Mouse (Mus musculus) forebrain, embryonic 16.5 days (tissue): ENCODE measurements around the gene Acads. TPM values are rescaled to one million over a fixed set of nuclear protein-coding genes. Genes with fewer than 3 reads are reported as not detected.
A peak's percentile ranks its signal among the peaks of the same experiment; 100 is the strongest.

Experiments
- ATAC-seq: fragments of 200-750 bp; cut with Nextera tagmentation; 2 replicates; pipeline ENCODE4 v1.8.0; 2017; ENCODE audit warnings: mild to moderate bottlenecking, moderate library complexity
- H3K27ac ChIP-seq: fragments of 300-500 bp; sonication (generic); 2 replicates; pipeline ENCODE4 v1.5.1; 2014; ENCODE audit warnings: low read length, control low read depth
- H3K27me3 ChIP-seq: fragments of 300-500 bp; sonication (generic); replicated peaks from 2 replicates; pipeline ENCODE4 v1.6.1; 2014; ENCODE audit warnings: low read length; ENCODE audit not compliant: control insufficient read depth, insufficient read depth
- H3K36me3 ChIP-seq: fragments of 300-500 bp; sonication (generic); 2 replicates; pipeline ENCODE4 v1.6.1; 2014; ENCODE audit not compliant: control insufficient read depth, insufficient read depth
- H3K4me1 ChIP-seq: fragments of 300-500 bp; sonication (generic); replicated peaks from 2 replicates; pipeline ENCODE4 v1.6.1; 2014; ENCODE audit warnings: low read length; ENCODE audit not compliant: control insufficient read depth, insufficient read depth
- H3K4me2 ChIP-seq: fragments of 300-500 bp; sonication (generic); 2 replicates; pipeline ENCODE4 v1.6.1; 2014; ENCODE audit warnings: mild to moderate bottlenecking, low read length, control low read depth
- H3K4me3 ChIP-seq: fragments of 300-500 bp; sonication (generic); replicated peaks from 2 replicates; pipeline ENCODE4 v1.5.1; 2014; ENCODE audit warnings: mild to moderate bottlenecking, low read length, control low read depth
- H3K9ac ChIP-seq: fragments of 300-500 bp; sonication (generic); replicated peaks from 2 replicates; pipeline ENCODE4 v1.6.1; 2014; ENCODE audit warnings: low read depth, low read length, control low read depth
- H3K9me3 ChIP-seq: fragments of 300-500 bp; sonication (generic); 2 replicates; pipeline ENCODE4 v1.6.1; 2016; ENCODE audit warnings: low read length; ENCODE audit not compliant: control insufficient read depth
- WGBS: fragments of 180-500 bp; shearing (Covaris S2); extraction: QIAGEN DNeasy Blood & Tissue Kit; methylation state at CpG from one replicate; pipeline ENCODE4 v1.1.7; 2014; 5-methylcytosine and 5-hydroxymethylcytosine counted together
- polyA plus RNA-seq: library from polyadenylated mRNA; unstranded; fragments of >200 nt; fragmentation: Nextera tagmentation; extraction: Ambion mirVana; gene quantifications from 2 replicates; pipeline ENCODE4 v1.2.1, GENCODE M21; 2015

The Acads gene
- polyA plus RNA-seq, 1 experiment from 2014 or later: 18.0 TPM

GRCm38 (mm10) chr5:115160655-115161054, 41.5 kb upstream of the Acads start:
- H3K27ac ChIP-seq: no peak overlapping the region
- no peak overlapping the region for H3K9ac ChIP-seq
- H3K4me2 ChIP-seq: no peak overlapping the region
- H3K4me3 ChIP-seq: no peak overlapping the region
- no peaks in the 10 kb centered on the region for H3K27me3 ChIP-seq
- H3K36me3 ChIP-seq: no peaks in the 10 kb centered on the region
- WGBS: 82% methylated on average over 6 of the region's 6 CpGs
- peaks cover 24% of the 10 kb centered on the region for H3K4me1 ChIP-seq
- no peak for ATAC-seq
- no peaks in the 10 kb centered on the region for H3K9me3 ChIP-seq

GRCm38 (mm10) chr5:115159165-115159564, 40.0 kb upstream of the Acads start:
- H3K9ac ChIP-seq: peak overlapping the region; percentile 83
- H3K4me2 ChIP-seq: peak overlapping the region; percentile 88
- peak overlapping the region; percentile 94 for H3K4me3 ChIP-seq
- H3K4me1 ChIP-seq: peaks cover 35% of the 10 kb centered on the region
- no peaks in the 10 kb centered on the region for H3K36me3 ChIP-seq
- H3K27ac ChIP-seq: peak overlapping the region; percentile 99
- no peak for ATAC-seq
- no peaks in the 10 kb centered on the region for H3K27me3 ChIP-seq
- no peaks in the 10 kb centered on the region for H3K9me3 ChIP-seq
- WGBS: 27% methylated on average over 12 of the region's 12 CpGs

GRCm38 (mm10) chr5:115158040-115158983, 39.2 kb upstream of the Acads start, which contains the start of gene Mlec:
Mlec (minus strand) TSS chr5:115158179.
- H3K4me1 ChIP-seq: peaks cover 35% of the 10 kb centered on the region
- H3K27me3 ChIP-seq: no peaks in the 10 kb centered on the region
- peak; percentile 97 for ATAC-seq
- H3K4me3 ChIP-seq: peak within 1 kb of the TSS; percentile 94
- peak within 1 kb of the TSS; percentile 90 for H3K4me2 ChIP-seq
- WGBS: under 1% methylated on average over 75 of the region's 78 CpGs
- H3K36me3 ChIP-seq: no peaks in the 10 kb centered on the region
- peak within 1 kb of the TSS; percentile 99 for H3K27ac ChIP-seq
- peak within 1 kb of the TSS; percentile 94 for H3K9ac ChIP-seq
- no peaks in the 10 kb centered on the region for H3K9me3 ChIP-seq

- peak overlapping the region; percentile 94 for H3K9ac ChIP-seq
- peaks cover 35% of the 10 kb centered on the region for H3K4me1 ChIP-seq
- 2% methylated on average over 26 of the region's 26 CpGs for WGBS
- no peak overlapping the region; the same call in 1 of the 2 replicates for H3K27ac ChIP-seq
- ATAC-seq: no peak
- no peaks in the 10 kb centered on the region for H3K9me3 ChIP-seq
- no peaks in the 10 kb centered on the region for H3K27me3 ChIP-seq
- H3K4me2 ChIP-seq: peak overlapping the region; percentile 90
- H3K4me3 ChIP-seq: peak overlapping the region; percentile 94
- H3K36me3 ChIP-seq: no peaks in the 10 kb centered on the region
These were observed 37.9 kb upstream of the Acads start for GRCm38 (mm10) chr5:115156933-115157589.

GRCm38 (mm10) chr5:115156401-115156800, 37.3 kb upstream of the Acads start:
- Histone ChIP-seq H3K4me1 (peaks cover 35% of the 10 kb centered on the region), H3K9me3 (no peaks in the 10 kb centered on the region), H3K27ac (no peak overlapping the region), H3K27me3 (no peaks in the 10 kb centered on the region), H3K4me3 (peak overlapping the region; percentile 13; the same call in 1 of the 2 replicates), H3K9ac (no peak overlapping the region), H3K4me2 (peak overlapping the region; percentile 90), H3K36me3 (no peaks in the 10 kb centered on the region)
- ATAC-seq: no peak
- 63% methylated on average over 7 of the region's 7 CpGs for WGBS

GRCm38 (mm10) chr5:115155831-115156230, 36.7 kb upstream of the Acads start:
- no peaks in the 10 kb centered on the region for H3K9me3 ChIP-seq
- peak overlapping the region; percentile 90 for H3K4me2 ChIP-seq
- WGBS: 37% methylated on average over 5 of the region's 5 CpGs
- no peaks in the 10 kb centered on the region for H3K36me3 ChIP-seq
- ATAC-seq: no peak
- H3K27ac ChIP-seq: no peak overlapping the region
- peak overlapping the region; percentile 6; the same call in 1 of the 2 replicates for H3K4me3 ChIP-seq
- no peaks in the 10 kb centered on the region for H3K27me3 ChIP-seq
- H3K9ac ChIP-seq: peak overlapping the region; percentile 35; the same call in 1 of the 2 replicates
- H3K4me1 ChIP-seq: peaks cover 35% of the 10 kb centered on the region

- ATAC-seq: no peak
- 69% methylated on average over 13 of the region's 13 CpGs for WGBS
- Histone ChIP-seq H3K4me3 (no peak overlapping the region), H3K27ac (no peak overlapping the region), H3K4me2 (peak overlapping the region; percentile 90), H3K27me3 (no peaks in the 10 kb centered on the region), H3K36me3 (peaks cover 3% of the 10 kb centered on the region; the same call in 1 of the 2 replicates), H3K9me3 (no peaks in the 10 kb centered on the region), H3K4me1 (peaks cover 35% of the 10 kb centered on the region), H3K9ac (no peak overlapping the region; the same call in 1 of the 2 replicates)
These were observed 36.0 kb upstream of the Acads start for GRCm38 (mm10) chr5:115155156-115155631.

GRCm38 (mm10) chr5:115152132-115152956, 33.2 kb upstream of the Acads start:
- no peak overlapping the region for H3K4me2 ChIP-seq
- WGBS: 67% methylated on average over 8 of the region's 8 CpGs
- H3K4me1 ChIP-seq: peaks cover 28% of the 10 kb centered on the region
- no peak overlapping the region for H3K27ac ChIP-seq
- no peaks in the 10 kb centered on the region for H3K9me3 ChIP-seq
- H3K36me3 ChIP-seq: peaks cover 19% of the 10 kb centered on the region
- H3K9ac ChIP-seq: no peak overlapping the region
- ATAC-seq: no peak
- H3K27me3 ChIP-seq: no peaks in the 10 kb centered on the region
- no peak overlapping the region for H3K4me3 ChIP-seq
